Mouse (Mus musculus): ENCODE data around the gene Rnf220. TPM values are rescaled to one million over a fixed set of nuclear protein-coding genes. Genes with fewer than 3 reads are reported as not detected.

Rnf220 gene
- polyA plus RNA-seq, 1 experiment from 2014 or later: 106 TPM

DNA sequence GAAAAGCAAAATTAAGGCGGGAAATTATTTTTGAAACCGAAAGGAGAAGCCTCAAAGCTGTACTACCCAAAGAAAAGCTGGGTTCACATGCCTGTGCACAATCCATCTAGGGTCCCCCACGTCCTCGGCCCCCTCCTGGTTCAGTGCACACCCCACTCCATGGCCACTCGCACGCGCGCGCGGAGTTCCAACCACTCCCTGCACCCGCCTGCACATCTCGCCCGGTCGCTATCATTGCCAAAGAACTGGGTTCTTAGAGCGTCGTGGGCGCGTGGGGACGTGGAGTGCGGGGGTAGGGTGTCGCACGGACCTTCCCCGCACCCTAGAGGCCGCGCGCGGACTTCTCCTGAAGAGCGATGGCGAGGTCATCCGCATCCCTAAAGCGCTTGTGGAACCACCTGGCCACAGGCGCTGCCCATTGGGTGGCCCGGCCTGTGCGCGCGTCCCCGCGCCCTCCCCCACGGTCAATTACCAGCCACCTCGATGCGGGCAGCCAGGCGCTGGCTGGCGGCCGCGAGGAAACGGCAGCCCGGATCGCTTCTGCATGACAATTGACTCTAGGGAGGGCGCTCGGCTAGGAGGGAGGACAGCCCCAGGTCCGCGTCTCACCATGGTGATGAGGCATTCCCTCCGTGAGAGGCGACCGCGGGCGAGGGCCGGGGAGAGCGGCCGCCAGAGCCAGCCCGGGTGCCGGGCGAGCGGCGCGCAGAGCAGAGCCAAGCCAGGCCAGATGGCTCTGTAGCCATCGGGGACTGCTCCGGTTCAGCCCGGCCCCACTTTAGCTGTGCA lies 12.4 kb downstream of the Rnf220 start:
- DNase-seq (ENCODE audit: low spot score): peak; percentile 77
- peaks cover 7% of the 10 kb centered on the region for H3K36me3 ChIP-seq
- peaks cover 76% of the 10 kb centered on the region for H3K4me1 ChIP-seq
- H3K4me3 ChIP-seq: peak overlapping the region; percentile 59
- H3K27ac ChIP-seq: peak overlapping the region; percentile 82
- no peaks in the 10 kb centered on the region for H3K9me3 ChIP-seq (replicated peaks)
- under 1% methylated on average over 69 of the region's 69 CpGs for WGBS
- H3K27me3 ChIP-seq (ENCODE audit: low read depth, poor library complexity, severe bottlenecking): peaks cover 47% of the 10 kb centered on the region

- no peaks in the 10 kb centered on the region for H3K9me3 ChIP-seq (replicated peaks)
- H3K36me3 ChIP-seq: peaks cover 3% of the 10 kb centered on the region; the same call in 1 of the 2 replicates
- WGBS: 1% methylated on average over 15 of the region's 15 CpGs
- H3K4me1 ChIP-seq: peaks cover 78% of the 10 kb centered on the region
- peak; percentile 63 for DNase-seq (ENCODE audit: low spot score)
- peak overlapping the region; percentile 82 for H3K27ac ChIP-seq
- peak overlapping the region; percentile 59 for H3K4me3 ChIP-seq
- peaks cover 43% of the 10 kb centered on the region for H3K27me3 ChIP-seq (ENCODE audit: low read depth, poor library complexity, severe bottlenecking)
Measured at GRCm38 (mm10) chr4:117483931-117484255, 13.0 kb downstream of the Rnf220 start.

- 71% methylated on average over 5 of the region's 5 CpGs for WGBS
- DNase-seq (ENCODE audit: low spot score): no peak
- H3K27me3 ChIP-seq (ENCODE audit: low read depth, poor library complexity, severe bottlenecking): peaks cover 36% of the 10 kb centered on the region
- H3K4me3 ChIP-seq: no peak overlapping the region
- no peaks in the 10 kb centered on the region for H3K9me3 ChIP-seq (replicated peaks)
- H3K4me1 ChIP-seq: peaks cover 70% of the 10 kb centered on the region
- H3K36me3 ChIP-seq: no peaks in the 10 kb centered on the region
- H3K27ac ChIP-seq: no peak overlapping the region
Measured at GRCm38 (mm10) chr4:117482103-117482502, 14.7 kb downstream of the Rnf220 start.

DNA sequence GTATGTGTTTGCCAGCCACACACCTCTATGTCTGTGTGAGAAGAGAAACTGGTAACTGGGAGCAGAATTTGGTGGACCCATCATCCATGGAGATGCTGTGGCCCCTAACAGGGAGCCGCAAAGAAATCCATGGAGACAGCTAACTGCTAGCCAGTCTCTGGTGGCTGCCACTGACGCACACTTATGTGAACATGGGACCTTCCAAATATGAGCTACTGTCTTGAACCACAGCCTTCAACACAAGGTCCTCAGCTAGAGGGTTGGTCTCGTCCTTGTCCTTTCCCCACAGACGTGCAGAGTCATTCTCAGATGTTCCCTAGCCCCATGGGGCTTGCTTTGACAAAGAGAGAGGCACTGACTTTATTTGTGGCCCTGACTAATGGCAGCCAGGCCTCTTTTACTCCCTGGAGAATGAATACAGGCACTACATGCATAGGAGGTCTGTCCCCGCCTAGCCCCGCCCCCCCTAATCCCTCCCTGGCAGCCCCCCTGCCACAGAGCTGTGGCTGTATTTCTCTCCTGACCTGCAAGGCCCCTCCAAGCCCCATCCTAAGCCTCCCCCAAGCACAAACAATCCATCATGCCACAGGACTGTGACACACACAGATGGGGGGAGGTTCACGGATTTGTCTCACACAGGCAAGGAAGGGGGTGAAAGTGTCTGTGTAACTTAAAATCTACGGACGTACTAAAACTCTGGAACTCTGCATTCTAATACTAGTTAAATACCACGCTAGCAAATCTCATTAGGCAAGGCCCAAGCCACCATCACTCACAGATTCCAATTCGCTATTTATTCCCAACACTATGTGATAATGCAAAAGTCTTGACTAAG lies 16.0 kb downstream of the Rnf220 start:
- H3K27me3 ChIP-seq (ENCODE audit: low read depth, poor library complexity, severe bottlenecking): peaks cover 30% of the 10 kb centered on the region
- 32% methylated on average over 11 of the region's 11 CpGs for WGBS
- H3K4me1 ChIP-seq: peaks cover 64% of the 10 kb centered on the region
- no peaks in the 10 kb centered on the region for H3K9me3 ChIP-seq (replicated peaks)
- peak overlapping the region; percentile 65 for H3K27ac ChIP-seq
- DNase-seq (ENCODE audit: low spot score): no peak
- no peak overlapping the region for H3K4me3 ChIP-seq
- no peaks in the 10 kb centered on the region for H3K36me3 ChIP-seq

GRCm38 (mm10) chr4:117479951-117480350 lies 16.9 kb downstream of the Rnf220 start:
- peak; percentile 60 for DNase-seq (ENCODE audit: low spot score)
- Histone ChIP-seq H3K27ac (peak overlapping the region; percentile 65; the same call in 1 of the 2 replicates), H3K36me3 (no peaks in the 10 kb centered on the region), H3K27me3 (ENCODE audit: low read depth, poor library complexity, severe bottlenecking) (peaks cover 27% of the 10 kb centered on the region), H3K9me3 (replicated peaks) (no peaks in the 10 kb centered on the region), H3K4me3 (no peak overlapping the region), H3K4me1 (peaks cover 62% of the 10 kb centered on the region)
- WGBS: 33% methylated on average over 6 of the region's 6 CpGs

DNA sequence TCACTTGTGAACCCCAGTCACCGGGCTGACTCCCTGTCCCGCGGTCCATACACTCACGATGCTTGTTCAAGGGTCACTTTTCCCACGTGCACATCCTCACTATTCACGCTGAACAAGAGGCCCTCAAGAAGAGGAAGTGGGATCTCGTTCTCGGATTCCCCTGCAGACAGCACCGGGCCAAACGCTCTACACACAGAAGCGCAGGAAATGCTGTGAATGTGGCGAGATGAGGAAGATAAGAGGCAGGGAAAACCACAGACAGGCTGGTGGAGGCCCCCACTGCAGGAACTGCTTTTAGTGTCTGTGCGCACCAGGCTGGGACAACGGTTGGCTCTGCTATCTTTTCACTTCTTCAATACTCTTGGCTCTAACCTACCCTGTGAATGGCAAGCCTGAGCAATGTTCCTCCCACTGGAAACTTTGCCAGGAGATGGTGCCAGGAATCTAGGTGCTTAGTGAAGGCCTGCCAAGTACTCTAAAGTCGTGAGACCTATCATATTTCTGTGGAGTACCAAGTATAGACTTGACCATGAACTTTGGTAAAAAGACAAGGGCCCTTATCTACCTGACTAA lies 18.7 kb downstream of the Rnf220 start:
- Histone ChIP-seq H3K36me3 (no peaks in the 10 kb centered on the region), H3K4me1 (peaks cover 48% of the 10 kb centered on the region), H3K27me3 (ENCODE audit: low read depth, poor library complexity, severe bottlenecking) (peaks cover 28% of the 10 kb centered on the region; the same call in 1 of the 2 replicates), H3K4me3 (no peak overlapping the region), H3K27ac (no peak overlapping the region), H3K9me3 (replicated peaks) (no peaks in the 10 kb centered on the region)
- DNase-seq (ENCODE audit: low spot score): no peak
- WGBS: 77% methylated on average over 15 of the region's 15 CpGs

- 71% methylated on average over 5 of the region's 5 CpGs for WGBS
- Histone ChIP-seq H3K27ac (no peak overlapping the region), H3K4me3 (no peak overlapping the region), H3K36me3 (peaks cover 5% of the 10 kb centered on the region; the same call in 1 of the 2 replicates), H3K27me3 (ENCODE audit: low read depth, poor library complexity, severe bottlenecking) (peaks cover 28% of the 10 kb centered on the region; the same call in 1 of the 2 replicates), H3K9me3 (replicated peaks) (no peaks in the 10 kb centered on the region), H3K4me1 (peaks cover 48% of the 10 kb centered on the region)
- no peak for DNase-seq (ENCODE audit: low spot score)
Measured at GRCm38 (mm10) chr4:117477401-117477800, 19.5 kb downstream of the Rnf220 start.

DNA sequence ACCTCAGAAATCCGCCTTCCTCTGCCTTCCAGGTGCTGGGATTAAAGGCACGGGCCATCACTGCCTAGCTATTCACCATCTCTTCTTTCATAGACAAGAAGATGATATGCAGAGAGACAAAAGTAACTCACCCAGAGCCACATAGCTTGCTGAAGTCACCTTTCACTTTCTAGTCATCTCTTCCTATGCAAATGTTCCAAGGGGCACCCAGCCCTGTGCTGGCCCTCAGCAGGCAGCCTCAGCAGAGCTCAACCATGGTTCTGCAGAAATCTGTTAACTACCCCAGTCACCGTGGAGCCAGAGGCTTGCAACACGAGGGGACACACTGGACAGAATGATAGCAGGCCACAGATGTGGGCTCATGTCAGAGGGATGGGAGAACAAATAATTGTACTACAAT lies 20.1 kb downstream of the Rnf220 start:
- Histone ChIP-seq H3K4me1 (peaks cover 44% of the 10 kb centered on the region), H3K4me3 (no peak overlapping the region), H3K36me3 (peaks cover 8% of the 10 kb centered on the region; the same call in 1 of the 2 replicates), H3K9me3 (replicated peaks) (no peaks in the 10 kb centered on the region), H3K27ac (no peak overlapping the region), H3K27me3 (ENCODE audit: low read depth, poor library complexity, severe bottlenecking) (peaks cover 28% of the 10 kb centered on the region; the same call in 1 of the 2 replicates)
- DNase-seq (ENCODE audit: low spot score): no peak
- 59% methylated on average over 4 of the region's 4 CpGs for WGBS

DNA sequence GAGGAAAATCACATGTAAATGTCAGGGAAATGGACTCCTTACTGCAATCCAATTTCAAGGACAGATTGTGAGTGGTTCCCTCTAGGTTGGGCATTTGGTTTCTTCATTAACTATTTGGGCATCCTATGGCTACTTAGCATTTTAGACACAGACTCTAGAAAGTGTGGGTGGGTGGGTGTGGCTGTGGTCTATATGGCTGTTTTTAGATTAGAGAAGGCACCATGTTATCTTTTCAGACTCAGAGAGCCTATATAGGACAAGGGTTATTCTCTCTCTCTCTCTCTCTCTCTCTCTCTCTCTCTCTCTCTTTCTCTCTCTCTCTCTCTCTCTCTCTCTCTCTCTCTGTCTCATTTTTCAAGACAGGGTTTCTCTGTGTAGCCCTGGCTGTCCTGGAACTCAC lies 20.5 kb downstream of the Rnf220 start:
- Histone ChIP-seq H3K27me3 (ENCODE audit: low read depth, poor library complexity, severe bottlenecking) (peaks cover 28% of the 10 kb centered on the region; the same call in 1 of the 2 replicates), H3K27ac (no peak overlapping the region), H3K36me3 (peaks cover 8% of the 10 kb centered on the region; the same call in 1 of the 2 replicates), H3K9me3 (replicated peaks) (no peaks in the 10 kb centered on the region), H3K4me1 (peaks cover 43% of the 10 kb centered on the region), H3K4me3 (no peak overlapping the region)
- DNase-seq (ENCODE audit: low spot score): no peak

GRCm38 (mm10) chr4:117473985-117474354 lies 22.9 kb downstream of the Rnf220 start:
- Histone ChIP-seq H3K9me3 (replicated peaks) (no peaks in the 10 kb centered on the region), H3K27me3 (ENCODE audit: low read depth, poor library complexity, severe bottlenecking) (peaks cover 28% of the 10 kb centered on the region; the same call in 1 of the 2 replicates), H3K4me1 (peaks cover 22% of the 10 kb centered on the region), H3K27ac (no peak overlapping the region), H3K4me3 (no peak overlapping the region), H3K36me3 (peaks cover 8% of the 10 kb centered on the region; the same call in 1 of the 2 replicates)
- no peak for DNase-seq (ENCODE audit: low spot score)

DNA sequence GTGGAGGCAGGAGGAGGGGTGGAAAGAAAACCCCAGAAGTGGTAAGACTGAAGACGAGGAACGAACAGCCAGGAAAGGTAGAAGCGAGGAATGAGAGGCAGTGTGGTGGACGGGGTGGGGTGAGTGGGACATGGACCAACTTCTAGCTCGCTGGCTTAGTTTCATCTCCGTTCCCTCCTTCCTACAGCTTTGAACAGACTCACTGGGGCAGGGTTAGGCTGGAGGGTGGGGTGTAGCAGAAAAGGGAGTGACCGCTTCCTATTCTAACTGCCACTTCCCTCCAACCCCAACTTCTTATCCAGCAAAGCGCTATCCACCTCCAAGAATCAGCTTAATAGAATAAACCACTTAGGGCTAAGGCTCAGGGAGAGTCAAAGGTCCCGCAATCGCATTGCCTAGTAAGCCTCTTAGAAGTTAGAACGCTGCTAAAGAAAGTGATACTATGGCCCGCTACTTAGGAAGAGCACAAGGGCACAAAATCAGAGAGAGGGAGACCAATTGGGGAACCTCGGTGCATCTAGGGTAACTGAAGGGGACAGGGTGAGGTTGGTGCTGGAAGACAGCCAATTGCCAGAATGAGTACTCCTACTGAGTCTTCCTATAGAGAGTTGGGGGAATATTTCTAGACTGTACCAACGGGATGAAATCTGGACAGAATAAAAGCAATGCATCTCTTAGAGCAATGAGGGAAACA lies 23.4 kb downstream of the Rnf220 start:
- Histone ChIP-seq H3K36me3 (peaks cover 8% of the 10 kb centered on the region; the same call in 1 of the 2 replicates), H3K27me3 (ENCODE audit: low read depth, poor library complexity, severe bottlenecking) (peaks cover 25% of the 10 kb centered on the region; the same call in 1 of the 2 replicates), H3K4me3 (no peak overlapping the region), H3K4me1 (peaks cover 22% of the 10 kb centered on the region), H3K27ac (no peak overlapping the region), H3K9me3 (replicated peaks) (no peaks in the 10 kb centered on the region)
- WGBS: 75% methylated on average over 14 of the region's 14 CpGs
- DNase-seq (ENCODE audit: low spot score): no peak

DNA sequence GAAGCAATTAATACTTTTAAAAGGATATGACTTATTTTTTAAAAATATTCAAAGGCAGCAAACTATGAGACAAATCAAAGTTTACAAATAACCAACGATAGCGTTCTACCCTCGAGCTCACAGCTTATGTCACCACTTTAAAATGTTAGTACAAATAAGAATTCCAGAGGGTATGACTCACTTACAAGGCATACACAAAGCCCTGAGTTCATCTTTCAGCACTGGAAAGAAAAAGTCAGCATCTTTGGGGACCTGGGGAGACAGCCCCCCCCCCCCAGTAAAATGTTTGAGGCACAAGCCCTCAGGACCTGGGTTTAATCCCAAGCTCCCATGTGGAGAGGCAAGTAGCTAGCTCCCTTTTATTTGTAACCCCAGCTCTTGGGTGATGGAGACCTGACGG lies 27.4 kb downstream of the Rnf220 start:
- Histone ChIP-seq H3K4me1 (peaks cover 27% of the 10 kb centered on the region), H3K36me3 (peaks cover 12% of the 10 kb centered on the region; the same call in 1 of the 2 replicates), H3K27me3 (ENCODE audit: low read depth, poor library complexity, severe bottlenecking) (0 out of 2 replicates have a peak, but pooled peaks cover 7% of the 10 kb centered on the region), H3K9me3 (replicated peaks) (no peaks in the 10 kb centered on the region), H3K27ac (no peak overlapping the region), H3K4me3 (no peak overlapping the region)
- DNase-seq (ENCODE audit: low spot score): no peak
- WGBS: 87% methylated on average over 4 of the region's 4 CpGs

All from limb, embryonic 10.5 days (tissue).